Mouse (Mus musculus): ENCODE results near the gene Vezt. TPM values are rescaled to one million over a fixed set of nuclear protein-coding genes. Genes with fewer than 3 reads are reported as not detected.

Vezt gene
- 10 to 100 TPM; 58.2 to 62.3 TPM for total RNA-seq (2021)
- long read RNA-seq, full-length matches to known transcripts, result 17 of 29 reads
- long read RNA-seq, partial matches to known transcripts, result 3 of 29 reads
- long read RNA-seq, other reads (novel, unspliced or antisense), result 9 of 29 reads

GRCm38 (mm10) chr10:94035658-94036374, at the start of gene Vezt, which contains the start of gene Fgd6:
Vezt (minus strand) TSS chr10:94035817.
Fgd6 (plus strand) TSS chr10:94036001.
- peak; percentile 98 to 99 for DNase-seq (ENCODE audit: low spot score in 2 of 2)

- no peak for DNase-seq (ENCODE audit: low spot score in 2 of 2)
These were observed 46.6 kb upstream of the Vezt start for GRCm38 (mm10) chr10:94082040-94082734.

DNA sequence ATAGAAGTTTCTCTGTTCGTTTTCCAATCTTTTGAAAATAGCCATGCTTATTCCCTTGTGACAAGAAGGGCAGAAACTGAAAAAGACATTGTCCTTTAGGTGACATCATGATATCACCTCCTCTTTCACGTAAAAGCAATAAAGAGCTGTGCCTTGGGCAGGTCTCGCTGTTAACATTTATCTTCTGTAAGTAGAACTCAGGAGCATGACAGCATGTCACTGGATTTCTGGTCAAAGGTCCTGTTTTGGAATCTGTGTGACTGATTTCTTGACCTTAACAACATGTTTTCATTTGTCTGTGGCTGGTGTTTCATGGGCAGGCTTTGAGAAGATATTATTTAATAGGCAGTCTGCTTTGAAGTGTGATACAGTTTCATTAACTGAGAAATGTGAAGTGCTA, 45.1 kb upstream of the Vezt start:
- DNase-seq (ENCODE audit: low spot score in 2 of 2), result no peak

- peak in 1 of 2 experiments; percentile 16 for DNase-seq (ENCODE audit: low spot score in 2 of 2)
These were observed 41.6 kb upstream of the Vezt start for GRCm38 (mm10) chr10:94076966-94077825.

DNA sequence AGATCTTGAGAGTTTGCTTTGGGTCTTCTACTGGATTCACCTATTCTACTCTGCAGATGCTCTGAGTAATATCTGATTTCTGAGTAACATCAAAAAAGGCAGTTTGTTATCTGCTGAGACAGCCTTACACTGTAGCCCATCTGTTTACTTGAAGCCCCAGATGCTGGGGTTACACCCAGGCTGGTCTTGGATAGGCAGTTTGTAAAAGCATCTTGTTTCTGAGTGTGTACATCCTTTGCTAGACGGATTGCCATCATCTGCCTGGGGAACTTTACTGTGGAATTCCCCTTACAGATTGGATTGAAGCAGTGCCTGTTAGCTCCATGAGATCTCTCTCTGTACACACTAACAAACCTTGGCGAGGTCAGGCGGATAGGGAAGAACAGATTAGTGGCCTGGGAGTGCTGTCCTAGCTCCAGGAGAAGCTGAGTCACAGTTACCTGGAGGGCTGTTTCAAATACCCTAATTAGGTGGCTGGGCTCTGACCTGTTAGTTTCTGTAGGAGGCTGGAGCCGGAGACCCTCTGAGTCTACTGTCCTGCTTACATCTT, 37.4 kb upstream of the Vezt start:
- DNase-seq (ENCODE audit: low spot score in 2 of 2), result no peak

DNA sequence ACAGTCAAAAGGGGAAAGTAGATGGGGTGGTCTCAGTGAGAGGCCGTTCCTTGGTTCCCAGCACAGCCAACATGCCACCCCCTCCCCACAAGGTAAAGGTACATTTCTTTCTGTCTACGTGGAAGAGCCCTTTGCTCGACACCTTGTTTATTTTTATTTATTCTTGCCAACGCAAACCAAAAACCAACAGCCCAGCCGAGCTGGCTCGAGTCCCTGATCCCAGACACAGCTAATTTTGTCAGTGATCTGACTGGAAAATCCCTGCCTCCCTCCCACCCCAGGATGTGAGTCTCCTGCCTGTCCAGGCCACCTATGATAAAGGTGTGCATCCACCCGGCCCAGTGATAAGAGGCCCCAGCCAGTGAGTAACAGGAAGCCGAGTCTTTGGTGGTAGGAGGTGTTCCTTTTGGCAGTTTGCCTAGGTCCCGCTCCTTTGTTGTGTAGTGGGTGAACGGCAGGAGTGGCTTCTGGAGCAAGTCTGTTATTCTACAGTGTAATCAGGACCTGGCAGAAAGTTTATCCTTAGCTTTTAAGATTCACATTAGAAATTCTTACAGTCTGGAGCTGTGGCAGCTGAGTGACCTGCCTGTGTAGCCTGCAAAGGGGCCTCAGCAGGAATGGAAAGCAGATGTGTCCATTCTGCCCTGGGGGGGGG, 36.8 kb upstream of the Vezt start:
- no peak for DNase-seq (ENCODE audit: low spot score in 2 of 2)

- DNase-seq (ENCODE audit: low spot score in 2 of 2), result no peak
These were observed 36.0 kb upstream of the Vezt start for GRCm38 (mm10) chr10:94071641-94072040.

GRCm38 (mm10) chr10:94068701-94069100, 33.1 kb upstream of the Vezt start:
- DNase-seq (ENCODE audit: low spot score in 2 of 2), result no peak

DNA sequence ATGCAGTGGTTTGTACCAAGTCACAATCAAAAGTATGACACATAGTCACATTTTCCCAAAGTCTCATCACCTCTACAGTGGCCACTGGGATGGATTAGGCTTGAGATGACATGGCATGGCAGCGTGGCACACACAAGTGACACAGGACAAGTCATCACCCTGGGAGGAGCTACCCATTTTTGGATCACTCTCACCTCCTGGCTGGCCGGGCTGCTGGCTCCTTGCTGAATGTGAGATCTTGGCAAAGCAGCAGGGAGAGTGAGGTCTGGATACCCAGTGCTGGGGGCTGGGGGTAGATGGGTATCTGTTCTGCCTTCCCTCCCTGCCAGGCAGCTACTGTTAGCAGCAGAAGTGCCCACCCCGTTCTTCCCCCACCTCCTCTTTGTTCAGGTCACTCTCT, 31.3 kb upstream of the Vezt start:
- no peak for DNase-seq (ENCODE audit: low spot score in 2 of 2)

- no peak for DNase-seq (ENCODE audit: low spot score in 2 of 2)
These were observed 26.7 kb upstream of the Vezt start for GRCm38 (mm10) chr10:94062357-94062756.

GRCm38 (mm10) chr10:94060190-94060589, 24.6 kb upstream of the Vezt start:
- DNase-seq (ENCODE audit: low spot score in 2 of 2), result no peak

DNA sequence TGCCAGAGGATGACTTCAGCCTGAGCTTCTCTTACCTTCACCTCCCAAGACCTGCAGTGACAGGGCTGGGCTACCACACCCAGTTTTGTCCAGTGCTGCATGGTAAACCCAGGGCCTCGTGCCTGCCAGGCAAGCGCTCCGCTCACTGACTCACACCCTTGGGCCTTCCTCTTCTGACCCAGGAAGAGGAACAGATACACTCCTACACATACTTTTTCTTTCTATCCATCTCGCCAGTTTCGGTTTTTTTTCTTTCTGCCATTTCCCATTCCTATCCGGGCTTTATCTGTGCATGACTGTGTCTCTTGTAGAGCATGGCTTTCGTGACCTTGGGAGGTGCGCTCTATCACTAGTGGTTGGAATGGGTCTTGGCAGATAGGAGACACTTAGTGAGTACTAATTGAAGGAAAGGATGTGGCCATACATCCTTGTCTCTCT, 24.0 kb upstream of the Vezt start:
- no peak for DNase-seq (ENCODE audit: low spot score in 2 of 2)

- no peak for DNase-seq (ENCODE audit: low spot score in 2 of 2)
These were observed 20.9 kb upstream of the Vezt start for GRCm38 (mm10) chr10:94056487-94056886.

DNA sequence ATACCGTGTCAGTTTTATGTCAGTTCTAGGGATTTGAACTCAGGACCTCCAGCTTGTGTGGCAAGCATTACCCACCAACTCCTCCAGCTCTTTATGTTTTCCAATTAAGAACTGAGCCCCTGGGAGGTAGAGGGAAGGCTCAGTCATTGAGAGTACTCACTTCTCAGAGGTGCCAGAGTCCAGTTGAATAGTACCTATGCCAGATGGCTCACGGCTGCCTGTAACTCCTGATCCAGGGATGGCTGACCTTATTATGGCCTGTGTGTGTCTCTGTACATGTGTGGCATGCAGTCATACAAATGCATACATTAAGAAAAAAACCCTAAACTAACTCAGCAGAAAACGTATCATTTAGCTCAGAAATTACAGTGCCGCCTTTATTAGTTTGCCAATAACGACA, 15.1 kb upstream of the Vezt start:
- DNase-seq (ENCODE audit: low spot score in 2 of 2), result no peak

DNA sequence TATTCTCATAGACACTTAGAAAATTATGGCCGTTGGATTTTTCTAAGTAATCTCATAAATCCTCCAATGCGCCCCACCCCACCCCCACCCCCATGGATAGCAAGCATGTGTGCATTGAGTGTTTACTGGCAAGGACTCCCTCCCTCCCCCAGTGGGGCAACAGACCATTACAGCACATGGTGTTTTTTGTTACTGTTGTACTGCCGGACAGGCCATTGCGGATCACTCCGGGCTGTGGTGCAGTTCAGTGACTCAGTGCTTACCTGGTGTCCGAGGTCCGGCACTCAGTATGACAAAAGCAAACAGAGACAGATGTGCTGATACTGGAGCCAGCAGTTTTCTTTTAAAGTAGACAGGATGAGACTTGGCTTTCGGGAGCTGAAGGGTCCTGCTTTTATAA, 13.5 kb upstream of the Vezt start:
- DNase-seq (ENCODE audit: low spot score in 2 of 2), result no peak

- DNase-seq (ENCODE audit: low spot score in 2 of 2), result no peak
These were observed 12.4 kb upstream of the Vezt start for GRCm38 (mm10) chr10:94047845-94048559.

DNA sequence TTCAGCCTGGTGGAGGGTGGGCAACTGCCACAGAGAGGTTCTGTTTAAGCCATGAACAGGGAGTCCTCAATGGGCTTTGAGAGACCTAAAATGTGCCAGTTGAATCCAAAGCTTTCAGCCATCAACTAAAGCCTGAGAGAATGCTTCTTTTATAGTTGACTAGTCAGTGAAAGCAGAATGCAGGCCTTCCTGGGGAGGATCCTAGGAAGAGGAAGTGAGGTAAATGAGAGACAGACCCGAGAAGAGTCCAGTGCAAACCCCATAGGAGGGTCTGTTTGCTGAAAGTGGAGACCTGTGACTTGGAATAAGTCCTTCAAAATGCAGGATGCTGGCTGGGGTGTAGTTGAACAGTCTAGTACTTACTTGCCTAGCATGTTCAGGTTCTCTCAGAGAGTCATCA, 11.4 kb upstream of the Vezt start:
- DNase-seq (ENCODE audit: low spot score in 2 of 2), result no peak

DNA sequence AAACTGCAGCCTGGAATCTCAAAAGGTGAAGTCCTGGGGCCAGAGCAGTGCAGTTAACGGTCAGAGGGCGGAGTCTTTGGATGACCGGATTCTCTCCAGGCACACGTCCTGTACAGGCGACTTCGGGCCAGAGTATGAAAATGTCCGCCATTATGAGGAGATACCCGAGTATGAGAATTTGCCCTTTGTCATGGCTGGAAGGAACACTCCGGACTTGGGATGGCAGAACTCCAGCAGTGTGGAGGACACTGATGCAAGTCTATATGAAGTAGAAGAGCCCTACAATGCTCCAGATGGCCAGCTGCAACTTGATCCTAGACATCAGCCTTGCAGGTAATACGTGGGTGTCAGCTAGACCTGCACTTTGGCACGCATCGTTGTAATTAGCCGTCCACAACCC, 9.7 kb upstream of the Vezt start:
- no peak for DNase-seq (ENCODE audit: low spot score in 2 of 2)

DNA sequence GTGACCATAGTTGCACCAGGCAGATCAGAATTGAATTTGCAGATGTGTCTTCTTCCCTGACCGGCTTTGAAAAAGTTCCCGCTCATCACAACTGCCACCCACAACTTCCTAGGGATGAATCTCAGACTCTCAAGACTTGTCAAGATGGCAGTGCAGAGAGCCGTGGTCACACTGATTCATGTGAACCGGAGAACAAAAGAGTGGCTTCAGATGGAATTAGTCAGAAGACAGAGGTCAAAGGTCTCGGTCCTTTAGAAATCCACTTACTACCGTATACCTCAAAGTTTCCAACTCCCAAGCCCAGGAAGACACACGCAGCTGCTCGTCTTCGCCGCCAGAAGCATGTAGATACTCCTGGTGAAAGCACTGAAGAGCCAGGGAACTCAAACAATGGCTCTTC, 8.3 kb upstream of the Vezt start:
- no peak for DNase-seq (ENCODE audit: low spot score in 2 of 2)
